Mouse (Mus musculus) lung, embryonic 14.5 days (tissue): Measurements from ENCODE around the gene Slc1a2. TPM values are rescaled to one million over a fixed set of nuclear protein-coding genes. Genes with fewer than 3 reads are reported as not detected.
A peak's percentile ranks its signal among the peaks of the same experiment; 100 is the strongest.

ENCODE experiments used
- ATAC-seq: fragments of 200-750 bp; cut with Nextera tagmentation; 2 replicates; pipeline ENCODE4 v1.8.0; 2017; ENCODE audit warnings: mild to moderate bottlenecking, moderate TSS enrichment, moderate library complexity; ENCODE audit not compliant: insufficient read depth
- DNase-seq: peaks from one replicate; pipeline ENCODE4 v3.0.0-alpha.2; 2015
- H3K27ac ChIP-seq: fragments of 300-500 bp; sonication (generic); 2 replicates; pipeline ENCODE4 v1.5.1; 2014; ENCODE audit warnings: low read depth, mild to moderate bottlenecking, moderate library complexity
- H3K27me3 ChIP-seq: fragments of 300-500 bp; sonication (generic); 2 replicates; pipeline ENCODE4 v1.6.1; 2014; ENCODE audit warnings: low read length, control low read depth; ENCODE audit not compliant: insufficient read depth
- H3K36me3 ChIP-seq: fragments of 300-500 bp; sonication (generic); 2 replicates; pipeline ENCODE4 v1.6.1; 2014; ENCODE audit warnings: control low read depth; ENCODE audit not compliant: insufficient read depth
- H3K4me1 ChIP-seq: fragments of 300-500 bp; sonication (generic); 2 replicates; pipeline ENCODE4 v1.6.1; 2014; ENCODE audit warnings: antibody characterized with exemption, control low read depth; ENCODE audit not compliant: insufficient read depth
- H3K4me2 ChIP-seq: fragments of 300-500 bp; sonication (generic); 2 replicates; pipeline ENCODE4 v1.6.1; 2014; ENCODE audit warnings: mild to moderate bottlenecking
- H3K4me3 ChIP-seq: fragments of 300-500 bp; sonication (generic); 2 replicates; pipeline ENCODE4 v1.5.1; 2014; ENCODE audit warnings: low read depth, low read length
- H3K9ac ChIP-seq: fragments of 300-500 bp; sonication (generic); 2 replicates; pipeline ENCODE4 v1.6.1; 2014
- H3K9me3 ChIP-seq: fragments of 300-500 bp; sonication (generic); 2 replicates; pipeline ENCODE4 v1.6.1; 2016; ENCODE audit warnings: low read depth, low read length, control low read depth
- CTCF ChIP-seq: IDR thresholded peaks from 2 replicates; pipeline ENCODE4 v1.5.1; 2016; ENCODE audit warnings: antibody characterized with exemption, low read depth
- WGBS: fragments of 180-500 bp; shearing (Covaris S2); extraction: QIAGEN DNeasy Blood & Tissue Kit; methylation state at CpG from one replicate; pipeline ENCODE4 v1.1.7; 2014; 5-methylcytosine and 5-hydroxymethylcytosine counted together
- polyA plus RNA-seq: library from polyadenylated mRNA; unstranded; fragments of >200 nt; fragmentation: Nextera tagmentation; extraction: Ambion mirVana; gene quantifications from 2 replicates; pipeline ENCODE4 v1.2.1, GENCODE M21; 2014

Gene Slc1a2
- polyA plus RNA-seq, 1 experiment from 2014 or later, result 0.42 TPM

GRCm38 (mm10) chr2:102730788-102731187 is 72.3 kb downstream of the Slc1a2 start:
- Histone ChIP-seq H3K9ac (no peak overlapping the region), H3K36me3 (no peaks in the 10 kb centered on the region), H3K27ac (no peak overlapping the region), H3K4me3 (no peak overlapping the region), H3K4me1 (no peaks in the 10 kb centered on the region), H3K4me2 (no peak overlapping the region), H3K9me3 (no peaks in the 10 kb centered on the region), H3K27me3 (no peaks in the 10 kb centered on the region)
- ATAC-seq (no peak), DNase-seq (no peak)
- TF ChIP-seq CTCF, result no peak
- 75% methylated on average over 8 of the region's 8 CpGs for WGBS

- WGBS, result 54% methylated on average over 4 of the region's 4 CpGs
- peak; percentile 59 for DNase-seq
These were observed 74.7 kb downstream of the Slc1a2 start for GRCm38 (mm10) chr2:102733128-102733527.

GRCm38 (mm10) chr2:102734055-102734454 is 75.6 kb downstream of the Slc1a2 start:
- H3K27ac ChIP-seq, result no peak overlapping the region
- no peak overlapping the region for H3K9ac ChIP-seq
- no peak for ATAC-seq
- no peaks in the 10 kb centered on the region for H3K27me3 ChIP-seq
- no peak for DNase-seq
- no peaks in the 10 kb centered on the region for H3K4me1 ChIP-seq
- H3K4me2 ChIP-seq, result no peak overlapping the region
- 69% methylated on average over 3 of the region's 3 CpGs for WGBS
- H3K36me3 ChIP-seq, result no peaks in the 10 kb centered on the region
- no peak for TF ChIP-seq CTCF
- H3K9me3 ChIP-seq, result no peaks in the 10 kb centered on the region
- H3K4me3 ChIP-seq, result no peak overlapping the region

More at GRCm38 (mm10) chr2:102733128-102733527, 74.7 kb downstream of the Slc1a2 start:
- Histone ChIP-seq H3K9ac (no peak overlapping the region), H3K36me3 (no peaks in the 10 kb centered on the region), H3K4me3 (no peak overlapping the region), H3K4me1 (no peaks in the 10 kb centered on the region), H3K9me3 (no peaks in the 10 kb centered on the region), H3K4me2 (no peak overlapping the region), H3K27me3 (no peaks in the 10 kb centered on the region), H3K27ac (no peak overlapping the region)
- peak; percentile 32 for ATAC-seq
- TF ChIP-seq CTCF, result no peak

GRCm38 (mm10) chr2:102735031-102735430 is 76.6 kb downstream of the Slc1a2 start:
- WGBS, result 65% methylated on average over 2 of the region's 2 CpGs
- no peaks in the 10 kb centered on the region for H3K36me3 ChIP-seq
- no peaks in the 10 kb centered on the region for H3K27me3 ChIP-seq
- TF ChIP-seq CTCF, result no peak
- H3K9me3 ChIP-seq, result no peaks in the 10 kb centered on the region
- H3K9ac ChIP-seq, result no peak overlapping the region
- no peak overlapping the region for H3K4me3 ChIP-seq
- DNase-seq (no peak), ATAC-seq (no peak)
- no peaks in the 10 kb centered on the region for H3K4me1 ChIP-seq
- no peak overlapping the region for H3K27ac ChIP-seq
- no peak overlapping the region for H3K4me2 ChIP-seq

GRCm38 (mm10) chr2:102735811-102736210 is 77.4 kb downstream of the Slc1a2 start:
- ATAC-seq (no peak), DNase-seq (no peak)
- no peaks in the 10 kb centered on the region for H3K36me3 ChIP-seq
- TF ChIP-seq CTCF, result no peak
- H3K9me3 ChIP-seq, result no peaks in the 10 kb centered on the region
- H3K27me3 ChIP-seq, result no peaks in the 10 kb centered on the region
- H3K9ac ChIP-seq, result no peak overlapping the region
- no peak overlapping the region for H3K27ac ChIP-seq
- H3K4me2 ChIP-seq, result no peak overlapping the region
- H3K4me1 ChIP-seq, result no peaks in the 10 kb centered on the region
- WGBS, result 89% methylated on average over 9 of the region's 9 CpGs
- H3K4me3 ChIP-seq, result no peak overlapping the region

- peak; percentile 84 for ATAC-seq
- Histone ChIP-seq H3K9ac (no peak overlapping the region), H3K9me3 (no peaks in the 10 kb centered on the region), H3K4me3 (no peak overlapping the region), H3K36me3 (no peaks in the 10 kb centered on the region), H3K27me3 (no peaks in the 10 kb centered on the region), H3K4me2 (no peak overlapping the region), H3K27ac (no peak overlapping the region), H3K4me1 (no peaks in the 10 kb centered on the region)
- WGBS, result 50% methylated on average over 5 of the region's 5 CpGs
- no peak for TF ChIP-seq CTCF
- peak; percentile 60 for DNase-seq
These were observed 78.0 kb downstream of the Slc1a2 start for GRCm38 (mm10) chr2:102736490-102736889.

- ATAC-seq (no peak), DNase-seq (no peak)
- Histone ChIP-seq H3K9ac (no peak overlapping the region), H3K27ac (no peak overlapping the region), H3K4me1 (no peaks in the 10 kb centered on the region), H3K36me3 (no peaks in the 10 kb centered on the region), H3K4me2 (no peak overlapping the region), H3K4me3 (no peak overlapping the region), H3K27me3 (no peaks in the 10 kb centered on the region), H3K9me3 (no peaks in the 10 kb centered on the region)
- WGBS, result 91% methylated on average over 1 of the region's 1 CpGs
- no peak for TF ChIP-seq CTCF
These were observed 80.4 kb downstream of the Slc1a2 start for GRCm38 (mm10) chr2:102738852-102739251.

- DNase-seq, result no peak
- Histone ChIP-seq H3K4me2 (no peak overlapping the region), H3K9ac (no peak overlapping the region), H3K27me3 (no peaks in the 10 kb centered on the region), H3K4me3 (no peak overlapping the region), H3K27ac (no peak overlapping the region), H3K9me3 (no peaks in the 10 kb centered on the region), H3K4me1 (no peaks in the 10 kb centered on the region), H3K36me3 (no peaks in the 10 kb centered on the region)
- no peak for TF ChIP-seq CTCF
- 67% methylated on average over 5 of the region's 5 CpGs for WGBS
- no peak for ATAC-seq
These were observed 84.2 kb downstream of the Slc1a2 start for GRCm38 (mm10) chr2:102742685-102743084.
